Mouse (Mus musculus) liver, embryonic 14.5 days (tissue): ENCODE measurements around the gene Nanos1.

ENCODE experiments used
- CTCF ChIP-seq: IDR thresholded peaks from 2 replicates; pipeline ENCODE4 v1.5.1; 2016; ENCODE audit warnings: antibody characterized with exemption, low read depth, control low read depth
- EP300 ChIP-seq: IDR thresholded peaks from 2 replicates; pipeline ENCODE4 v1.6.1; 2016; ENCODE audit warnings: antibody characterized with exemption, low read depth

GRCm38 (mm10) chr19:60740560-60740959 lies 15.2 kb upstream of the Nanos1 start:
- peak; percentile 34; the same call in 1 of the 2 replicates for TF ChIP-seq CTCF
- TF ChIP-seq EP300, result no peak
